Mouse (Mus musculus) forebrain, embryonic 11.5 days (tissue): Measurements from ENCODE around the gene C6. TPM values are rescaled to one million over a fixed set of nuclear protein-coding genes. Genes with fewer than 3 reads are reported as not detected.

Experiments used
- polyA plus RNA-seq: library from polyadenylated mRNA; unstranded; fragments of >200 nt; fragmentation: Nextera tagmentation; extraction: Ambion mirVana; gene quantifications from 2 replicates; pipeline ENCODE4 v1.2.1, GENCODE M21; 2014

The C6 gene
- polyA plus RNA-seq, 1 experiment from 2014 or later: not detected

Other genes with a start within 250 kb of the C6 start
- gene Mroh2b, start 171.6 kb downstream of the C6 start, polyA plus RNA-seq: not detected in 2 replicates